35 mouse cellular contexts compared by ENCODE assay signal in the genomic region with DNA sequence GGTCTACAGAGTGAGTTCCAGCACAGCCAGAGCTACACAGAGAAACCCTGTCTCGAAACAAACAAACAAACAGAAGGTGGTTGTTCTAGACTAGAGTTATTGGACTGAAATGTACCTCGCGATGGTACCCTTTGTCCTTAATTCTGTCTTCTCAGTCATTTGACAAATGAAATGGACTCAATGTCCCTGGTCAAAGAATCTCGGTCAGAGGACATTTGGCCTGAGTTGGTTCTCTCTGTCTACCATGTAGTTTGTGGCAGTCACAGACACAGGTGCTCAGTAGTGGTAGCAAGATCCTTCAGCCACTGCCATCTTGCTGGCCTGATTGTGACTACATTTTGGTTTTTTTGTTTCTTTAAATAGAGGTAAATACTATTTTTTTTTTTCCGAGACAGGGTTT. TPM values are rescaled to one million over a fixed set of nuclear protein-coding genes. Genes with fewer than 3 reads are reported as not detected.
"Had no signal": no experiment of that assay in that cellular context is flagged by ENCODE, and none has a peak within 500 bp of the region (broad histone marks: within the 10 kb centered on the region; RNA-seq: fewer than 3 reads in every experiment).

No protein-coding gene starts in this region.

- H3K27me3 ChIP-seq: limb, embryonic 13.5 days; limb, embryonic 15.5 days; lung, embryonic 15.5 days had no signal

- H3K27ac ChIP-seq: left cerebral cortex, adult 2 months; limb, embryonic 10.5 days; limb, embryonic 12.5 days; limb, embryonic 13.5 days; limb, embryonic 15.5 days; liver, embryonic 12.5 days; liver, embryonic 13.5 days; liver, embryonic 14.5 days; liver, embryonic 15.5 days; lung, embryonic 15.5 days; macrophage; midbrain, embryonic 10.5 days; midbrain, embryonic 12.5 days; midbrain, embryonic 13.5 days; midbrain, embryonic 15.5 days; neural tube, embryonic 12.5 days had no signal

- H3K9ac ChIP-seq: limb, embryonic 12.5 days; limb, embryonic 13.5 days; limb, embryonic 15.5 days; liver, embryonic 12.5 days; liver, embryonic 13.5 days; liver, embryonic 14.5 days; liver, embryonic 15.5 days; liver, postnatal 0 days; lung, embryonic 14.5 days; lung, embryonic 15.5 days; midbrain, embryonic 12.5 days; midbrain, embryonic 13.5 days; midbrain, embryonic 15.5 days; neural tube, embryonic 12.5 days had no signal

- H3K36me3 ChIP-seq: limb, embryonic 10.5 days; limb, embryonic 13.5 days; limb, embryonic 15.5 days; liver, embryonic 12.5 days; liver, embryonic 13.5 days; liver, embryonic 15.5 days; lung, embryonic 15.5 days; midbrain, embryonic 10.5 days; midbrain, embryonic 12.5 days; midbrain, embryonic 13.5 days; midbrain, embryonic 15.5 days; neural tube, embryonic 12.5 days had no signal

- DNase-seq: left cerebral cortex, postnatal 4 days; liver, embryonic 13.5 days; liver, postnatal 0 days; lung, adult 18-20 months; lung, adult 2 months; lung, embryonic 14.5 days; lung, postnatal 10 days; lung, postnatal 14 days; lung, postnatal 36 days; lung, postnatal 4 days; midbrain, embryonic 14.5 days had no signal

- H3K4me3 ChIP-seq: left cerebral cortex, adult 2 months; limb, embryonic 10.5 days; limb, embryonic 12.5 days; limb, embryonic 13.5 days; limb, embryonic 15.5 days; liver, embryonic 12.5 days; liver, embryonic 13.5 days; liver, embryonic 15.5 days; lung, embryonic 15.5 days; megakaryocyte, embryonic 14.5 days; midbrain, embryonic 10.5 days; midbrain, embryonic 12.5 days; midbrain, embryonic 13.5 days; midbrain, embryonic 15.5 days; myocyte; neural tube, embryonic 12.5 days had no signal

- H3K4me1 ChIP-seq: midbrain, embryonic 12.5 days had no signal

RNA-seq across cellular contexts. Expression of gene Ankrd2, which starts 49.8 kb away (rescaled TPM):
- total RNA-seq: left cerebral cortex, postnatal 36 days; left cerebral cortex, postnatal 4 days; megakaryocyte progenitor cell, adult 5-6 weeks; megakaryocyte, adult 5-6 weeks; megakaryocyte-erythroid progenitor cell, adult 5-6 weeks; monocyte, adult 5-6 weeks had no signal
- polyA plus RNA-seq: limb, embryonic 10.5 days; liver, embryonic 11.5 days; macrophage; midbrain, embryonic 11.5 days; midbrain, embryonic 12.5 days had no signal
